Mouse (Mus musculus): ENCODE results near the gene Wnt10b.

Gene Wnt10b

GRCm38 (mm10) chr15:98796803-98797595 lies 19.0 kb upstream of the Wnt10b start:
- no peak for DNase-seq (ENCODE audit: low spot score)

- no peak for DNase-seq (ENCODE audit: low spot score)
These were observed 15.3 kb upstream of the Wnt10b start for GRCm38 (mm10) chr15:98793141-98793698.

- DNase-seq (ENCODE audit: low spot score): no peak
These were observed 14.5 kb upstream of the Wnt10b start for GRCm38 (mm10) chr15:98792233-98793020.

GRCm38 (mm10) chr15:98791771-98792170 lies 13.8 kb upstream of the Wnt10b start:
- no peak for DNase-seq (ENCODE audit: low spot score)

GRCm38 (mm10) chr15:98791221-98791620 lies 13.3 kb upstream of the Wnt10b start:
- no peak for DNase-seq (ENCODE audit: low spot score)

GRCm38 (mm10) chr15:98790761-98791160 lies 12.8 kb upstream of the Wnt10b start:
- no peak for DNase-seq (ENCODE audit: low spot score)

GRCm38 (mm10) chr15:98789661-98790535 lies 11.9 kb upstream of the Wnt10b start, which contains the start of gene Wnt1:
Wnt1 (plus strand) TSS chr15:98789857.
- DNase-seq (ENCODE audit: low spot score): no peak

GRCm38 (mm10) chr15:98788972-98789660 lies 11.2 kb upstream of the Wnt10b start:
- peak; percentile 67 for DNase-seq (ENCODE audit: low spot score)

- DNase-seq (ENCODE audit: low spot score): peak; percentile 29
These were observed 10.0 kb upstream of the Wnt10b start for GRCm38 (mm10) chr15:98787930-98788329.

- DNase-seq (ENCODE audit: low spot score): no peak
These were observed 7.8 kb upstream of the Wnt10b start for GRCm38 (mm10) chr15:98785744-98786143.

- no peak for DNase-seq (ENCODE audit: low spot score)
These were observed 3.2 kb upstream of the Wnt10b start for GRCm38 (mm10) chr15:98781166-98781565.

- DNase-seq (ENCODE audit: low spot score): no peak
These were observed 2.6 kb upstream of the Wnt10b start for GRCm38 (mm10) chr15:98780573-98780972.

GRCm38 (mm10) chr15:98780075-98780474 lies 2.1 kb upstream of the Wnt10b start:
- peak; percentile 25 for DNase-seq (ENCODE audit: low spot score)

GRCm38 (mm10) chr15:98778806-98779205 lies 856 bp upstream of the Wnt10b start:
- no peak for DNase-seq (ENCODE audit: low spot score)

- no peak for DNase-seq (ENCODE audit: low spot score)
These were observed 331 bp upstream of the Wnt10b start for GRCm38 (mm10) chr15:98778191-98778770.

GRCm38 (mm10) chr15:98777005-98777616 lies 839 bp downstream of the Wnt10b start:
- DNase-seq (ENCODE audit: low spot score): no peak

- DNase-seq (ENCODE audit: low spot score): no peak
These were observed 1.5 kb downstream of the Wnt10b start for GRCm38 (mm10) chr15:98776280-98777004.

- DNase-seq (ENCODE audit: low spot score): no peak
These were observed 2.4 kb downstream of the Wnt10b start for GRCm38 (mm10) chr15:98775533-98775932.

- no peak for DNase-seq (ENCODE audit: low spot score)
These were observed 3.9 kb downstream of the Wnt10b start for GRCm38 (mm10) chr15:98774096-98774495.
